Mouse (Mus musculus) CH12.LX (cell line): ENCODE measurements around the gene Pcsk6. TPM values are rescaled to one million over a fixed set of nuclear protein-coding genes. Genes with fewer than 3 reads are reported as not detected.

Source experiments
- DNase-seq: peaks from one replicate; pipeline ENCODE4 v3.0.0-alpha.2; 2013; ENCODE audit errors: extremely low read depth
- H3K27ac ChIP-seq: 2 replicates; pipeline ENCODE4 v1.5.1; 2012; ENCODE audit warnings: low read depth, mild to moderate bottlenecking, control low read depth, moderate library complexity; ENCODE audit not compliant: insufficient read depth
- H3K27me3 ChIP-seq: replicated peaks from 2 replicates; pipeline ENCODE3; 2012; ENCODE audit warnings: inconsistent platforms
- H3K36me3 ChIP-seq, 2 experiments: replicated peaks in 1 of 2; 2 replicates each; pipeline versions ENCODE3 to v1.6.1; 2012; ENCODE audit warnings: inconsistent platforms in 1 of 2, low read length in 1 of 2, mild to moderate bottlenecking in 1 of 2, mixed read lengths in 1 of 2, moderate library complexity in 1 of 2; ENCODE audit not compliant: control insufficient read depth in 1 of 2, insufficient read depth in 1 of 2
- H3K4me1 ChIP-seq, 2 experiments: 2 replicates each; pipeline ENCODE4 v1.6.1; 2012; ENCODE audit warnings: inconsistent platforms in 1 of 2, moderate library complexity in 1 of 2; ENCODE audit not compliant: insufficient read depth in 2 of 2, control insufficient read depth in 1 of 2
- H3K4me2 ChIP-seq: 2 replicates; pipeline ENCODE4 v1.6.1; 2012; ENCODE audit warnings: low read depth, mild to moderate bottlenecking, control low read depth; ENCODE audit not compliant: poor library complexity, insufficient read depth, severe bottlenecking
- H3K4me3 ChIP-seq, 3 experiments: fragments of 150-350 bp in 1 of 3; sonication (generic) in 1 of 3; replicated peaks in 1 of 3; 2 replicates each; pipeline versions ENCODE3 to v1.5.1; 2011 to 2012; ENCODE audit warnings: low read depth in 2 of 3, low read length in 2 of 3, mild to moderate bottlenecking in 2 of 3, moderate library complexity in 2 of 3, control low read depth in 1 of 3, improper control_type of control experiment in 1 of 3, inconsistent platforms in 1 of 3, mixed read lengths in 1 of 3; ENCODE audit not compliant: poor library complexity in 1 of 3
- H3K79me2 ChIP-seq: replicated peaks from 2 replicates; pipeline ENCODE4 v1.6.1; 2012; ENCODE audit warnings: mild to moderate bottlenecking, moderate library complexity; ENCODE audit not compliant: control insufficient read depth, poor library complexity, insufficient read depth, severe bottlenecking; ENCODE audit errors: extremely low read depth
- H3K9ac ChIP-seq: 2 replicates; pipeline ENCODE4 v1.6.1; 2012; ENCODE audit warnings: low read depth, mild to moderate bottlenecking, control low read depth, moderate library complexity; ENCODE audit not compliant: insufficient read depth
- H3K9me3 ChIP-seq: replicated peaks from 2 replicates; pipeline ENCODE3; 2012; ENCODE audit warnings: low read length, inconsistent platforms, mixed read lengths
- CHD2 ChIP-seq: IDR thresholded peaks from 2 replicates; pipeline ENCODE4 v1.6.1; 2011; ENCODE audit warnings: low read length, improper control_type of control experiment
- CTCF ChIP-seq, 2 experiments: IDR thresholded peaks in 1 of 2; conservative IDR thresholded peaks in 1 of 2; 2 replicates each; pipeline ENCODE4 v1.5.1; 2011 to 2012; ENCODE audit warnings: low read depth in 2 of 2, low read length in 2 of 2, improper control_type of control experiment in 1 of 2, inconsistent platforms in 1 of 2, mild to moderate bottlenecking in 1 of 2, moderate library complexity in 1 of 2
- ETS1 ChIP-seq: conservative IDR thresholded peaks from 2 replicates; pipeline ENCODE4 v1.6.1; 2012; ENCODE audit warnings: low read depth, mild to moderate bottlenecking, inconsistent platforms, low read length, improper control_type of control experiment, moderate library complexity
- MAFK ChIP-seq: IDR thresholded peaks from 2 replicates; pipeline ENCODE4 v1.6.1; 2011; ENCODE audit warnings: low read length, improper control_type of control experiment; ENCODE audit not compliant: insufficient replicate concordance
- MAX ChIP-seq: IDR thresholded peaks from 2 replicates; pipeline ENCODE4 v1.6.1; 2011; ENCODE audit warnings: low read length, improper control_type of control experiment
- MXI1 ChIP-seq: IDR thresholded peaks from 2 replicates; pipeline ENCODE4 v1.6.1; 2011; ENCODE audit warnings: mild to moderate bottlenecking, low read depth, low read length, improper control_type of control experiment
- NELFE ChIP-seq: IDR thresholded peaks from 2 replicates; pipeline ENCODE4 v1.6.1; 2011; ENCODE audit warnings: low read depth, low read length, improper control_type of control experiment
- PAX5 ChIP-seq: IDR thresholded peaks from 2 replicates; pipeline ENCODE4 v1.6.1; 2012; ENCODE audit warnings: low read length, inconsistent platforms, mixed read lengths
- POLR2AphosphoS2 ChIP-seq: IDR thresholded peaks from 2 replicates; pipeline ENCODE4 v1.6.1; 2011; ENCODE audit warnings: low read depth, low read length, improper control_type of control experiment
- TBP ChIP-seq: conservative IDR thresholded peaks from 2 replicates; pipeline ENCODE4 v1.6.1; 2011; ENCODE audit warnings: low read depth, low read length, improper control_type of control experiment
- ZC3H11A ChIP-seq: IDR thresholded peaks from 2 replicates; pipeline ENCODE4 v1.6.1; 2012; ENCODE audit warnings: low read depth, mild to moderate bottlenecking, inconsistent platforms, low read length, improper control_type of control experiment
- ZKSCAN1 ChIP-seq: IDR thresholded peaks from 2 replicates; pipeline ENCODE4 v1.6.1; 2012; ENCODE audit warnings: low read depth, inconsistent platforms, low read length, improper control_type of control experiment, borderline replicate concordance
- ZNF384 ChIP-seq: IDR thresholded peaks from 2 replicates; pipeline ENCODE4 v1.6.1; 2012; ENCODE audit warnings: low read depth, low read length, improper control_type of control experiment, inconsistent platforms
- dilution Hi-C: fragments of 300-500 bp; cut with MboI; formaldehyde crosslinking; loops from 2 replicates; pipeline ENCODE4 v1.14.3; 2020; ENCODE audit warnings: low sequenced_read_pairs; ENCODE audit not compliant: extremely low pct_unique_long_range_greater_than_20kb, extremely low pct_ligation_motif_present
- in situ Hi-C: fragments of 300-500 bp; cut with MboI; formaldehyde crosslinking; loops from 3 replicates; pipeline ENCODE4 v1.14.3; 2019; ENCODE audit warnings: low sequenced_read_pairs, low pct_ligation_motif_present, low pct_unique_long_range_greater_than_20kb, mixed read lengths
- polyA plus RNA-seq: library from polyadenylated mRNA; unstranded; fragments of >175 nt; gene quantifications from 2 replicates; pipeline ENCODE4 v1.2.1, GENCODE M21; 2012; ENCODE audit warnings: low read depth; ENCODE audit not compliant: insufficient read length
- total RNA-seq, 2 experiments: library from RNA; depleted of rRNA; stranded (reverse); fragments of 300-350 nt in 1 of 2; fragments of >200 nt in 1 of 2; gene quantifications; 2 replicates each; pipeline ENCODE4 v1.2.3; 2012 to 2014

The Pcsk6 gene
- total and polyA plus RNA-seq, 3 experiments, result not detected

- no peak overlapping the region for H3K27ac ChIP-seq
- H3K27me3 ChIP-seq, result peaks cover 63% of the 10 kb centered on the region
- H3K79me2 ChIP-seq, result no peaks in the 10 kb centered on the region
- H3K9ac ChIP-seq, result no peak overlapping the region
- no peak for DNase-seq
- H3K4me3 ChIP-seq, result no peak overlapping the region
- no peaks in the 10 kb centered on the region for H3K4me1 ChIP-seq
- in situ Hi-C loops (no loop called here), dilution Hi-C loops (no loop called here)
- H3K36me3 ChIP-seq, result no peaks in the 10 kb centered on the region
- no peak overlapping the region for H3K4me2 ChIP-seq
- no peaks in the 10 kb centered on the region for H3K9me3 ChIP-seq
- no peak for TF ChIP-seq MAFK
- no peak for TF ChIP-seq MXI1
- TF ChIP-seq ZC3H11A, result no peak
- TF ChIP-seq POLR2AphosphoS2, result no peak
- TF ChIP-seq TBP, result no peak
- no peak for TF ChIP-seq MAX
- TF ChIP-seq ZKSCAN1, result no peak
- no peak for TF ChIP-seq ETS1
Measured at GRCm38 (mm10) chr7:65881290-65881688, 19.8 kb downstream of the Pcsk6 start.

GRCm38 (mm10) chr7:65884928-65885327 lies 23.4 kb downstream of the Pcsk6 start:
- H3K27me3 ChIP-seq, result peaks cover 67% of the 10 kb centered on the region

GRCm38 (mm10) chr7:65885819-65886218 lies 24.3 kb downstream of the Pcsk6 start:
- Histone ChIP-seq H3K36me3 (no peaks in the 10 kb centered on the region), H3K79me2 (no peaks in the 10 kb centered on the region), H3K9me3 (no peaks in the 10 kb centered on the region), H3K9ac (no peak overlapping the region), H3K4me1 (no peaks in the 10 kb centered on the region), H3K4me2 (no peak overlapping the region), H3K27me3 (peaks cover 68% of the 10 kb centered on the region), H3K27ac (no peak overlapping the region), H3K4me3 (no peak overlapping the region)
- no peak for TF ChIP-seq CHD2
- peak; percentile 28 to 31; a peak in 3 of 4 replicates for TF ChIP-seq CTCF (conservative IDR thresholded peaks at IDR 0.05 in 1 of 2, IDR thresholded peaks at IDR 0.05 in 1 of 2; ENCODE audit: low read depth in 2 of 2, low read length in 2 of 2)
- dilution Hi-C loops (no loop called here), in situ Hi-C loops (no loop called here)
- DNase-seq, result no peak

More at GRCm38 (mm10) chr7:65884928-65885327, 23.4 kb downstream of the Pcsk6 start:
- dilution Hi-C loops (no loop called here), in situ Hi-C loops (no loop called here)
- Histone ChIP-seq H3K9me3 (no peaks in the 10 kb centered on the region), H3K4me3 (no peak overlapping the region), H3K79me2 (no peaks in the 10 kb centered on the region), H3K4me1 (no peaks in the 10 kb centered on the region), H3K36me3 (no peaks in the 10 kb centered on the region), H3K27ac (no peak overlapping the region), H3K9ac (no peak overlapping the region), H3K4me2 (no peak overlapping the region)
- TF ChIP-seq ZC3H11A (no peak), PAX5 (no peak), TBP (no peak), ZNF384 (no peak), NELFE (no peak)
- DNase-seq, result no peak
